Mouse (Mus musculus): ENCODE data around the gene Phc3. TPM values are rescaled to one million over a fixed set of nuclear protein-coding genes. Genes with fewer than 3 reads are reported as not detected.

Phc3 gene
- polyA plus RNA-seq, 1 experiment: 26.4 TPM

- H3K4me1 ChIP-seq (ENCODE audit: control insufficient read depth, insufficient read depth, low read length): peaks cover 11% of the 10 kb centered on the region
- no peak overlapping the region for H3K27ac ChIP-seq (ENCODE audit: insufficient read depth, low read depth, low read length)
- no peak overlapping the region for H3K4me3 ChIP-seq (ENCODE audit: insufficient read depth, low read length)
- no peak for TF ChIP-seq CTCF (IDR thresholded peaks at IDR 0.05; ENCODE audit: low read depth, low read length)
- TF ChIP-seq POLR2A (IDR thresholded peaks at IDR 0.05; ENCODE audit: borderline replicate concordance, low read depth, low read length): no peak
These were observed 12.6 kb upstream of the Phc3 start for GRCm38 (mm10) chr3:30981616-30982380.

- no peak overlapping the region for H3K27ac ChIP-seq (ENCODE audit: insufficient read depth, low read depth, low read length)
- TF ChIP-seq POLR2A (IDR thresholded peaks at IDR 0.05; ENCODE audit: borderline replicate concordance, low read depth, low read length): no peak
- no peak for TF ChIP-seq CTCF (IDR thresholded peaks at IDR 0.05; ENCODE audit: low read depth, low read length)
- no peak overlapping the region for H3K4me3 ChIP-seq (ENCODE audit: insufficient read depth, low read length)
- peaks cover 10% of the 10 kb centered on the region for H3K4me1 ChIP-seq (ENCODE audit: control insufficient read depth, insufficient read depth, low read length)
These were observed 7.9 kb upstream of the Phc3 start for GRCm38 (mm10) chr3:30976991-30977603.

GRCm38 (mm10) chr3:30975102-30975754 lies 6.0 kb upstream of the Phc3 start:
- peaks cover 6% of the 10 kb centered on the region for H3K4me1 ChIP-seq (ENCODE audit: control insufficient read depth, insufficient read depth, low read length)
- H3K4me3 ChIP-seq (ENCODE audit: insufficient read depth, low read length): no peak overlapping the region
- TF ChIP-seq CTCF (IDR thresholded peaks at IDR 0.05; ENCODE audit: low read depth, low read length): peak; percentile 52; the same call in 1 of the 2 replicates
- TF ChIP-seq POLR2A (IDR thresholded peaks at IDR 0.05; ENCODE audit: borderline replicate concordance, low read depth, low read length): no peak
- H3K27ac ChIP-seq (ENCODE audit: insufficient read depth, low read depth, low read length): no peak overlapping the region

- peak overlapping the region; percentile 64 for H3K27ac ChIP-seq (ENCODE audit: insufficient read depth, low read depth, low read length)
- H3K4me1 ChIP-seq (ENCODE audit: control insufficient read depth, insufficient read depth, low read length): peaks cover 3% of the 10 kb centered on the region; the same call in 1 of the 2 replicates
- peak overlapping the region; percentile 99 for H3K4me3 ChIP-seq (ENCODE audit: insufficient read depth, low read length)
- TF ChIP-seq POLR2A (IDR thresholded peaks at IDR 0.05; ENCODE audit: borderline replicate concordance, low read depth, low read length) (no peak), CTCF (IDR thresholded peaks at IDR 0.05; ENCODE audit: low read depth, low read length) (no peak)
These were observed 603 bp downstream of the Phc3 start for GRCm38 (mm10) chr3:30968531-30969092.

GRCm38 (mm10) chr3:30965644-30966043 lies 3.6 kb downstream of the Phc3 start:
- Histone ChIP-seq H3K4me1 (ENCODE audit: control insufficient read depth, insufficient read depth, low read length) (peaks cover 3% of the 10 kb centered on the region; the same call in 1 of the 2 replicates), H3K27ac (ENCODE audit: insufficient read depth, low read depth, low read length) (no peak overlapping the region), H3K4me3 (ENCODE audit: insufficient read depth, low read length) (no peak overlapping the region)
- TF ChIP-seq POLR2A (IDR thresholded peaks at IDR 0.05; ENCODE audit: borderline replicate concordance, low read depth, low read length): no peak
- no peak for TF ChIP-seq CTCF (IDR thresholded peaks at IDR 0.05; ENCODE audit: low read depth, low read length)

GRCm38 (mm10) chr3:30964216-30964615 lies 5.0 kb downstream of the Phc3 start:
- Histone ChIP-seq H3K4me1 (ENCODE audit: control insufficient read depth, insufficient read depth, low read length) (peaks cover 4% of the 10 kb centered on the region; the same call in 1 of the 2 replicates), H3K4me3 (ENCODE audit: insufficient read depth, low read length) (no peak overlapping the region), H3K27ac (ENCODE audit: insufficient read depth, low read depth, low read length) (no peak overlapping the region)
- TF ChIP-seq CTCF (IDR thresholded peaks at IDR 0.05; ENCODE audit: low read depth, low read length) (no peak), POLR2A (IDR thresholded peaks at IDR 0.05; ENCODE audit: borderline replicate concordance, low read depth, low read length) (no peak)

- TF ChIP-seq CTCF (IDR thresholded peaks at IDR 0.05; ENCODE audit: low read depth, low read length): no peak
- TF ChIP-seq POLR2A (IDR thresholded peaks at IDR 0.05; ENCODE audit: borderline replicate concordance, low read depth, low read length): no peak
- H3K4me3 ChIP-seq (ENCODE audit: insufficient read depth, low read length): no peak overlapping the region
- no peak overlapping the region for H3K27ac ChIP-seq (ENCODE audit: insufficient read depth, low read depth, low read length)
- H3K4me1 ChIP-seq (ENCODE audit: control insufficient read depth, insufficient read depth, low read length): peaks cover 5% of the 10 kb centered on the region; the same call in 1 of the 2 replicates
These were observed 6.1 kb downstream of the Phc3 start for GRCm38 (mm10) chr3:30963100-30963499.

GRCm38 (mm10) chr3:30959868-30960831 lies 9.1 kb downstream of the Phc3 start:
- Histone ChIP-seq H3K4me3 (ENCODE audit: insufficient read depth, low read length) (no peak overlapping the region), H3K4me1 (ENCODE audit: control insufficient read depth, insufficient read depth, low read length) (peaks cover 9% of the 10 kb centered on the region), H3K27ac (ENCODE audit: insufficient read depth, low read depth, low read length) (no peak overlapping the region)
- TF ChIP-seq CTCF (IDR thresholded peaks at IDR 0.05; ENCODE audit: low read depth, low read length) (no peak), POLR2A (IDR thresholded peaks at IDR 0.05; ENCODE audit: borderline replicate concordance, low read depth, low read length) (no peak)

GRCm38 (mm10) chr3:30958709-30959108 lies 10.5 kb downstream of the Phc3 start:
- no peak overlapping the region for H3K27ac ChIP-seq (ENCODE audit: insufficient read depth, low read depth, low read length)

More at GRCm38 (mm10) chr3:30958709-30959108, 10.5 kb downstream of the Phc3 start:
- TF ChIP-seq CTCF (IDR thresholded peaks at IDR 0.05; ENCODE audit: low read depth, low read length) (no peak), POLR2A (IDR thresholded peaks at IDR 0.05; ENCODE audit: borderline replicate concordance, low read depth, low read length) (no peak)
- peaks cover 9% of the 10 kb centered on the region for H3K4me1 ChIP-seq (ENCODE audit: control insufficient read depth, insufficient read depth, low read length)
- H3K4me3 ChIP-seq (ENCODE audit: insufficient read depth, low read length): no peak overlapping the region
